11 mouse cellular contexts compared by ENCODE assay signal in the genomic region with DNA sequence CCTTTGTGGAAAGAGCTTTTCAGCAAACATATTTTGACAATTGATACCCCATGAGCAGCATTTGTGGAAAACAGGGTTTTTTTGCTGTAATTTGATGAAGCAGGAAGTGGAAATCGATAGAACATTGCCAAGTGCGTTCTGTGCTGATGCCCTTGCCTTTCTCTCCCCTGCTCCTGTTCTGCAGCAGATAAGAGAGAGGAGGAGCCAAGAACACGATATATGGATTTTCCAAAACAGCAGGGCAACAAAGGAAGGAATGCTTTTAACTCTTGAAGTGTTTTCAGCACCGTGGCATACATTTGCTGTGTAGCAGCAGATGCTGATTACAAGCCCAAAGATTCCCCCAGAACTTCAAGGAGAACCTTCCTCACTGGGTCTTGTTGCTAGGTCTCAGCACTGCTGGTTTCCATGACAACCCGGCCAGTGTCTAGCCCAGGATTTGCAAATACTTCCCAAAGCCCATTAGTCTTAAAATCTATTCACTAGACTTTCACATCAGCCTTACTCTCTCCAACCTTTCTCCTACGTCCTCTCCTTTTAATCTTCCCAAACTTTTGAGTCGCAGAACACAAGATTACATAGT.
DNase-seq lines count a peak whose midpoint lies in the region; ATAC-seq and TF ChIP-seq lines count a peak whose summit lies in the region.
"Had no signal": no experiment of that assay in that cellular context is flagged by ENCODE, and none has a peak within 500 bp of the region (broad histone marks: within the 10 kb centered on the region; RNA-seq: fewer than 3 reads in every experiment).

No protein-coding gene starts in this region.

- no peak overlapping the region for H3K9ac ChIP-seq in midbrain, embryonic 13.5 days (replicated peaks)
- H3K9ac ChIP-seq: embryonic facial prominence, embryonic 13.5 days; limb, embryonic 12.5 days had no signal

- H3K9me3 ChIP-seq in midbrain, embryonic 13.5 days, result no peaks in the 10 kb centered on the region
- H3K9me3 ChIP-seq: embryonic facial prominence, embryonic 13.5 days; limb, embryonic 12.5 days had no signal

- H3K27me3 ChIP-seq in midbrain, embryonic 13.5 days, result no peaks in the 10 kb centered on the region
- H3K27me3 ChIP-seq: embryonic facial prominence, embryonic 13.5 days; limb, embryonic 12.5 days had no signal

- TF ChIP-seq CTCF in brain, embryonic 14.5 days (IDR thresholded peaks at IDR 0.05; ENCODE audit: borderline replicate concordance, extremely low read depth, insufficient read depth, insufficient read length), result no peak

- TF ChIP-seq POLR2A in brain, embryonic 14.5 days (IDR thresholded peaks at IDR 0.05; ENCODE audit: borderline replicate concordance, extremely low read depth, insufficient read depth, insufficient read length, poor library complexity, severe bottlenecking), result no peak

- H3K4me3 ChIP-seq in midbrain, embryonic 13.5 days (replicated peaks), result no peak overlapping the region
- H3K4me3 ChIP-seq: embryonic facial prominence, embryonic 13.5 days; limb, embryonic 12.5 days had no signal

- no peak overlapping the region for H3K4me2 ChIP-seq in midbrain, embryonic 13.5 days (replicated peaks)
- H3K4me2 ChIP-seq: embryonic facial prominence, embryonic 13.5 days; limb, embryonic 12.5 days had no signal

- H3K36me3 ChIP-seq in midbrain, embryonic 13.5 days, result no peaks in the 10 kb centered on the region
- H3K36me3 ChIP-seq: embryonic facial prominence, embryonic 13.5 days; limb, embryonic 12.5 days had no signal

- WGBS in midbrain, embryonic 13.5 days, result 26% methylated on average over 7 of the region's 7 CpGs

- peak; percentile 4 to 9 for DNase-seq in cerebellum, postnatal 14 days
- no peak for DNase-seq in cerebellum, adult 8-10 months
- DNase-seq in layer of hippocampus, adult 9-11 months, result peak; percentile 8
- DNase-seq in layer of hippocampus, postnatal 10 days (ENCODE audit: low spot score in 2 of 2), result no peak
- peak; percentile 71 for DNase-seq in brain, embryonic 14.5 days (ENCODE audit: low read depth)
- DNase-seq in natural killer cell, adult 2 months (ENCODE audit: low spot score in 2 of 2), result no peak
- DNase-seq in cerebellum, adult 11 months, result no peak

- H3K27ac ChIP-seq in midbrain, embryonic 13.5 days, result no peak overlapping the region
- H3K27ac ChIP-seq: embryonic facial prominence, embryonic 13.5 days; kidney, postnatal 0 days; limb, embryonic 12.5 days had no signal

- 0 out of 2 replicates have a peak, but pooled peaks have one; percentile 27 for ATAC-seq in midbrain, embryonic 13.5 days

- peaks cover 2% of the 10 kb centered on the region; the same call in 1 of the 2 replicates for H3K4me1 ChIP-seq in midbrain, embryonic 13.5 days (replicated peaks)
- H3K4me1 ChIP-seq: embryonic facial prominence, embryonic 13.5 days; limb, embryonic 12.5 days had no signal

Comparison
In these comparisons a context has a peak if more than half of its experiments do, and no peak if none do; other contexts are left out.
1. DNase-seq: peak in cerebellum, postnatal 14 days (2 of 2), layer of hippocampus, adult 9-11 months (single experiment) and brain, embryonic 14.5 days (single experiment); none in cerebellum, adult 8-10 months (single experiment), layer of hippocampus, postnatal 10 days (0 of 2), natural killer cell, adult 2 months (0 of 2) and cerebellum, adult 11 months (single experiment).